ENCODE assay signal across 8 mouse cellular contexts in genomic region chr10:13965974-13966829, GRCm38 (mm10). TPM values are rescaled to one million over a fixed set of nuclear protein-coding genes. Genes with fewer than 3 reads are reported as not detected.
A peak's percentile ranks its signal among the peaks of the same experiment; 100 is the strongest.
DNase-seq lines count a peak whose midpoint lies in the region; ATAC-seq and TF ChIP-seq lines count a peak whose summit lies in the region.

Gene Hivep2 (plus strand): TSS chr10:13966075.

- peak within 1 kb of the TSS; percentile 54 for H3K9ac ChIP-seq in ES-Bruce4 (ENCODE audit: low read depth, poor library complexity, severe bottlenecking)
- peak within 1 kb of the TSS; percentile 84 for H3K9ac ChIP-seq in forebrain, embryonic 15.5 days (replicated peaks)
- peak within 1 kb of the TSS; percentile 86 for H3K9ac ChIP-seq in lung, embryonic 16.5 days (ENCODE audit: low read length)

- H3K4me3 ChIP-seq in ES-Bruce4 (ENCODE audit: low read depth, low read length): peak within 1 kb of the TSS; percentile 87
- peak within 1 kb of the TSS; percentile 65 for H3K4me3 ChIP-seq in bone marrow macrophage, adult 2 months (ENCODE audit: insufficient read depth, low read length)
- peak within 1 kb of the TSS; percentile 75 for H3K4me3 ChIP-seq in forebrain, embryonic 15.5 days
- peak within 1 kb of the TSS; percentile 72 for H3K4me3 ChIP-seq in lung, embryonic 16.5 days (ENCODE audit: low read length)

- TF ChIP-seq POLR2A in ES-Bruce4 (IDR thresholded peaks at IDR 0.05; ENCODE audit: insufficient read depth, low read length): no peak
- no peak for TF ChIP-seq POLR2A in bone marrow macrophage, adult 2 months (IDR thresholded peaks at IDR 0.05; ENCODE audit: borderline replicate concordance, low read depth, low read length)

- under 1% methylated on average over 60 of the region's 67 CpGs for WGBS in forebrain, embryonic 15.5 days
- WGBS in lung, embryonic 16.5 days: under 1% methylated on average over 66 of the region's 67 CpGs

- H3K9me3 ChIP-seq in ES-Bruce4 (replicated peaks; ENCODE audit: control insufficient read depth, insufficient read depth, low read length, poor library complexity, severe bottlenecking): no peaks in the 10 kb centered on the region
- H3K9me3 ChIP-seq in forebrain, embryonic 15.5 days: no peaks in the 10 kb centered on the region
- no peaks in the 10 kb centered on the region for H3K9me3 ChIP-seq in lung, embryonic 16.5 days (ENCODE audit: control insufficient read depth, low read length)

- H3K36me3 ChIP-seq in ES-Bruce4 (ENCODE audit: control insufficient read depth, insufficient read depth, low read length, poor library complexity, severe bottlenecking): no peaks in the 10 kb centered on the region
- H3K36me3 ChIP-seq in forebrain, embryonic 15.5 days: no peaks in the 10 kb centered on the region
- H3K36me3 ChIP-seq in lung, embryonic 16.5 days (ENCODE audit: control insufficient read depth, insufficient read depth, low read length): no peaks in the 10 kb centered on the region

- H3K27ac ChIP-seq in ES-Bruce4 (ENCODE audit: insufficient read depth, low read length): no peak within 1 kb of the TSS
- H3K27ac ChIP-seq in bone marrow macrophage, adult 2 months (ENCODE audit: insufficient read depth, low read depth, low read length): peak within 1 kb of the TSS; percentile 78
- H3K27ac ChIP-seq in forebrain, embryonic 15.5 days (replicated peaks): peak within 1 kb of the TSS; percentile 98
- peak within 1 kb of the TSS; percentile 82 for H3K27ac ChIP-seq in lung, embryonic 16.5 days (ENCODE audit: low read length)

- H3K4me2 ChIP-seq in forebrain, embryonic 15.5 days (replicated peaks): peak within 1 kb of the TSS; percentile 94
- peak within 1 kb of the TSS; percentile 64 for H3K4me2 ChIP-seq in lung, embryonic 16.5 days (ENCODE audit: low read depth, low read length)

- no peak for TF ChIP-seq CTCF in ES-Bruce4 (IDR thresholded peaks at IDR 0.05; ENCODE audit: low read depth, low read length)
- no peak for TF ChIP-seq CTCF in bone marrow macrophage, adult 2 months (IDR thresholded peaks at IDR 0.05; ENCODE audit: low read depth, low read length)

- peaks cover 6% of the 10 kb centered on the region; the same call in 1 of the 2 replicates for H3K27me3 ChIP-seq in ES-Bruce4 (ENCODE audit: control insufficient read depth, insufficient read depth, low read length, poor library complexity, severe bottlenecking)
- H3K27me3 ChIP-seq in forebrain, embryonic 15.5 days: 0 out of 2 replicates have a peak, but pooled peaks cover 5% of the 10 kb centered on the region
- H3K27me3 ChIP-seq in lung, embryonic 16.5 days (ENCODE audit: control insufficient read depth, insufficient read depth, low read depth, low read length): no peaks in the 10 kb centered on the region; the same call in 1 of the 2 replicates

- intact Hi-C loops in heart, postnatal 36 days (cut with DNase I): loop anchor here (2.0 kb wide), 6 partner anchors 17 to 401 kb away; partner anchors contain the start of gene Aig1

- DNase-seq in heart, postnatal 36 days: peak; percentile 62 to 75
- DNase-seq in layer of hippocampus, adult 9-11 months: peak; percentile 43
- DNase-seq in retina, postnatal 7 days (ENCODE audit: low read depth, low spot score): peak; percentile 19
- peak; percentile 54 for DNase-seq in urinary bladder, postnatal 25 days (ENCODE audit: low spot score)

- no peaks in the 10 kb centered on the region for H3K4me1 ChIP-seq in ES-Bruce4 (ENCODE audit: control insufficient read depth, insufficient read depth, low read length)
- peaks cover 8% of the 10 kb centered on the region for H3K4me1 ChIP-seq in bone marrow macrophage, adult 2 months (ENCODE audit: control insufficient read depth, insufficient read depth, low read length)
- H3K4me1 ChIP-seq in forebrain, embryonic 15.5 days: peaks cover 15% of the 10 kb centered on the region
- H3K4me1 ChIP-seq in lung, embryonic 16.5 days (replicated peaks; ENCODE audit: control insufficient read depth, insufficient read depth, low read length): 0 out of 2 replicates have a peak, but pooled peaks cover 2% of the 10 kb centered on the region

- peak; percentile 42 for ATAC-seq in forebrain, embryonic 15.5 days (replicated peaks)
- peak; percentile 53 for ATAC-seq in lung, embryonic 16.5 days (ENCODE audit: low read depth)

- no peak for TF ChIP-seq EP300 in ES-Bruce4 (IDR thresholded peaks at IDR 0.05; ENCODE audit: insufficient read depth, low read depth, low read length)

RNA-seq across cellular contexts. Expression of gene Hivep2, which starts in this region (rescaled TPM):
- 3.4 and 4.3 TPM in 2 replicates for polyA plus RNA-seq in ES-Bruce4 (2011; ENCODE audit: insufficient read depth, insufficient read length, low read depth, missing spikeins)
- polyA plus RNA-seq in bone marrow macrophage, adult 2 months (2012; ENCODE audit: insufficient read depth, insufficient read length, missing spikeins): 1.4 and 1.6 TPM in 2 replicates
- polyA plus RNA-seq in forebrain, embryonic 15.5 days (2015; fragmentation: Nextera tagmentation; extraction: Ambion mirVana): 27.1 and 28.3 TPM in 2 replicates
- 10 to 100 TPM; 23.5 to 25.2 TPM for total RNA-seq in heart, postnatal 36 days (2021)
- 4.7 and 5.6 TPM in 2 replicates for polyA plus RNA-seq in lung, embryonic 16.5 days (2015; fragmentation: Nextera tagmentation; extraction: Ambion mirVana)
